Mouse (Mus musculus): ENCODE measurements around the gene Ect2.

Gene Ect2

GRCm38 (mm10) chr3:27153701-27154209 is at the start of gene Ect2:
Gene Ect2 (minus strand): TSS chr3:27153878.
- peak; percentile 99 for DNase-seq

GRCm38 (mm10) chr3:27201728-27202411 is 48.2 kb upstream of the Ect2 start:
- no peak for DNase-seq

GRCm38 (mm10) chr3:27199120-27199519 is 45.4 kb upstream of the Ect2 start:
- DNase-seq: no peak

GRCm38 (mm10) chr3:27197816-27198215 is 44.1 kb upstream of the Ect2 start:
- DNase-seq: no peak

- DNase-seq: no peak
These were observed 42.9 kb upstream of the Ect2 start for GRCm38 (mm10) chr3:27196529-27196928.

GRCm38 (mm10) chr3:27195573-27196227 is 42.0 kb upstream of the Ect2 start:
- no peak for DNase-seq

- peak; percentile 37 for DNase-seq
These were observed 41.5 kb upstream of the Ect2 start for GRCm38 (mm10) chr3:27195153-27195552.

- DNase-seq: peak; percentile 43
These were observed 40.2 kb upstream of the Ect2 start for GRCm38 (mm10) chr3:27193844-27194317.

- DNase-seq: no peak
These were observed 38.2 kb upstream of the Ect2 start for GRCm38 (mm10) chr3:27191856-27192255.

- DNase-seq: no peak
These were observed 37.2 kb upstream of the Ect2 start for GRCm38 (mm10) chr3:27190865-27191264.

GRCm38 (mm10) chr3:27189320-27190261 is 35.9 kb upstream of the Ect2 start:
- DNase-seq: peak; percentile 82

- DNase-seq: no peak
These were observed 34.7 kb upstream of the Ect2 start for GRCm38 (mm10) chr3:27188386-27188785.

GRCm38 (mm10) chr3:27183601-27184175 is 30.0 kb upstream of the Ect2 start:
- DNase-seq: peak; percentile 63

- peak; percentile 97 for DNase-seq
These were observed 29.3 kb upstream of the Ect2 start, which contains the start of gene Nceh1 for GRCm38 (mm10) chr3:27182733-27183600. Gene Nceh1 (plus strand): TSS chr3:27182965.

GRCm38 (mm10) chr3:27179711-27180110 is 26.0 kb upstream of the Ect2 start:
- no peak for DNase-seq

GRCm38 (mm10) chr3:27170257-27170656 is 16.6 kb upstream of the Ect2 start:
- DNase-seq: no peak

GRCm38 (mm10) chr3:27165481-27166065 is 11.9 kb upstream of the Ect2 start:
- no peak for DNase-seq

- no peak for DNase-seq
These were observed 8.7 kb upstream of the Ect2 start for GRCm38 (mm10) chr3:27162410-27162804.

GRCm38 (mm10) chr3:27161645-27162409 is 8.1 kb upstream of the Ect2 start:
- no peak for DNase-seq

GRCm38 (mm10) chr3:27158910-27159309 is 5.2 kb upstream of the Ect2 start:
- DNase-seq: no peak

Measured in layer of hippocampus, adult 9-11 months (tissue).